Mouse (Mus musculus) cerebellum, adult 2 months (tissue): ENCODE results near the gene Mroh2a. TPM values are rescaled to one million over a fixed set of nuclear protein-coding genes. Genes with fewer than 3 reads are reported as not detected.

ENCODE experiments used
- DNase-seq, 2 experiments: peaks; one replicate each; pipeline ENCODE4 v3.0.0; 2021
- H3K27ac ChIP-seq: fragments of 200-500 bp; 2 replicates; pipeline ENCODE4 v1.5.1; 2012; ENCODE audit warnings: low read length, control low read depth, inconsistent platforms; ENCODE audit not compliant: insufficient read depth
- H3K27me3 ChIP-seq: fragments of 200-500 bp; 2 replicates; pipeline ENCODE4 v1.6.1; 2012; ENCODE audit warnings: inconsistent platforms, mild to moderate bottlenecking, low read length, moderate library complexity; ENCODE audit not compliant: control insufficient read depth, insufficient read depth
- H3K4me1 ChIP-seq: fragments of 200-500 bp; 2 replicates; pipeline ENCODE4 v1.6.1; 2011; ENCODE audit warnings: low read length; ENCODE audit not compliant: control insufficient read depth, insufficient read depth
- H3K4me3 ChIP-seq: fragments of 200-500 bp; replicated peaks from 2 replicates; pipeline ENCODE3; 2011; ENCODE audit warnings: mild to moderate bottlenecking, low read depth, low read length, control low read depth; ENCODE audit not compliant: insufficient read depth
- CTCF ChIP-seq: fragments of 200-500 bp; IDR thresholded peaks from 2 replicates; pipeline ENCODE4 v1.5.1; 2011; ENCODE audit warnings: low read depth, mild to moderate bottlenecking, control low read depth, low read length, moderate library complexity, borderline replicate concordance; ENCODE audit not compliant: insufficient read depth
- POLR2A ChIP-seq: fragments of 200-500 bp; IDR thresholded peaks from 2 replicates; pipeline ENCODE4 v1.6.1; 2011; ENCODE audit warnings: low read length, control low read depth, borderline replicate concordance; ENCODE audit not compliant: insufficient read depth
- WGBS: fragments of 180-500 bp; shearing (Covaris S2); methylation state at CpG from one replicate; pipeline ENCODE4 v1.1.7; 2018; 5-methylcytosine and 5-hydroxymethylcytosine counted together
- polyA plus RNA-seq: library from polyadenylated mRNA; depleted of rRNA; stranded (reverse); fragments of >200 nt; gene quantifications from 2 replicates; pipeline ENCODE4 v1.2.3, GENCODE M21; 2012

Mroh2a gene
- polyA plus RNA-seq, 1 experiment: 0.25 TPM

DNA sequence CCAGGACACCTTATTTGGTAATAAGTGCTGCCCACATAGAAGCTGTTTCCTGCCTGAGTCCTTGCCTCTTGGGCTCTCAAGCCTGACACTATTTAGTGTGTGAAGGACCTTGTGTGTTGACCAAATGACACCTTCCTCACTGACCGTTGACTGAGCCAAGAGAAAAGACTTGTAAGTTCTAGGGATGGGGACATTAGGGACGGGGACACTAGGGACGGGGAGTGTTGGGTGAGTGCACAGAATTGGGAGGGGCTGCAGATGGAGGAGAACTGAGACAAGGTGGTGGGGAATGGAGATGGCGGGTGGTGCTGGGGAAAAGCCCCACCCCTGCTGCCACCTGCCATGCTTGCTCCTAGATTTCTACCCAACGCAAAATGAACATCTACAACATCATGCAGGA lies 3.2 kb downstream of the Mroh2a start:
- TF ChIP-seq POLR2A (no peak), CTCF (no peak)
- H3K27me3 ChIP-seq: no peaks in the 10 kb centered on the region
- DNase-seq: no peak
- no peaks in the 10 kb centered on the region for H3K4me1 ChIP-seq
- H3K27ac ChIP-seq: no peak overlapping the region
- whole genome bisulfite sequencing: 80% methylated on average over 5 of the region's 5 CpGs
- no peak overlapping the region for H3K4me3 ChIP-seq

DNA sequence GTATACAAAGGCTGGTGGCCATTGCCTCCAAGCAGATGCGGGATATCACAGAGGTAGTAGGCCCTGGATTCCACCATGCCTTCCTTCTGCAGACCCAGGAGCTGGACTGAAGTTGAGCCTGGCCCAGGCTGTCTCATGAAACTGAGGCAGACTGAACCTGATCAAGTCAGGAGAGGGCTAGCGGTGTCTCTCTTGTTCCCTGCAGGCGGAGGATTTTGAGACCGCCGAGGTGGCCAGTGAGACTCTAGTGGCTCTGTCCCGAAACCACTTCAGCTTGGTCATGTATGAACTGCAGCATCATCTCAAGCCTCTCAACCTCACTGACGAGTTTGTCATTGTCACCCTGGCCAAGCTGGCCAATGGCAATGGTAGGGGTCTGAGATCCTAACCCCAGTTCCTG lies 3.6 kb downstream of the Mroh2a start:
- TF ChIP-seq POLR2A: no peak
- TF ChIP-seq CTCF: no peak
- DNase-seq: no peak
- H3K4me1 ChIP-seq: no peaks in the 10 kb centered on the region
- no peaks in the 10 kb centered on the region for H3K27me3 ChIP-seq
- WGBS: 67% methylated on average over 7 of the region's 7 CpGs
- no peak overlapping the region for H3K27ac ChIP-seq
- no peak overlapping the region for H3K4me3 ChIP-seq

DNA sequence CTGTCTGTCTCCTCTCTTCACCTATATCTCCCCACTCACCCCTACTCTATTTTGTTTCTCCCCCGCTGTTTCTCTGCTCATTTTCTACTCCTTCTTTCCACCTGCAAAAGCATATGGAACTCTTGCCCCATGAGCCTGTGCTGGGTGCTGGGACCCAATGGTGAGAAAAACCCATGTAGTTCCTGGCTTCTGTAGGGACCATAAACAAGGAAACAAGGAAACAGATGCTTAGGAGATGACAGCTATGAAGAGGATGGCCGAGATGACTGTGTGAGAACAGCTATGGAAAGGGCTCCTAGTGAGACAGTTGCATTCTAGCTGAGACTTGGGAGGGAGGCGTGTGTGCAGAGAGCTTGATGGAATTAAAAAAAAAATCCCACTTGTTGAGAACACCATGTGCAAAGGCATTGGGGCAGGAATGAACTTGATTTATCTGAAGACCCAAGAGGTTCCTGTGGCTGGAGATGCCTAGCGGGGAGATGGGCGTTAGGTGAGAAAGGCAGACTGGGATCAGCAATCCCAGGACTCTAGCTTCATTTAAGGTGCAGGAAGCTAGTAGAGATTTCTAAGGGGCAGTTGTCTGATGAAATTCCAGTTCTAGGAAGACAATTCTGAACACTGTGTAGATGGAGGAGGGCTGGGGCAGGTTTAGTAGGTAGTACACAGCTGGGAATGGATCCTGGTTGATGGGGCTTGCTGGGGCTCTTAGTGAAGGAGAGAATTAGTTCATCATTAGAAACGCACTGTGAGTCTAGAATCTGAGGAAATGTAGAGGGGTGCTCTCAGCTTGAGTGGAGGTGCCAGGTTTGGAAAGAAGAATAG lies 4.4 kb downstream of the Mroh2a start:
- Histone ChIP-seq H3K27ac (no peak overlapping the region), H3K4me1 (no peaks in the 10 kb centered on the region), H3K27me3 (no peaks in the 10 kb centered on the region), H3K4me3 (no peak overlapping the region)
- no peak for TF ChIP-seq CTCF
- TF ChIP-seq POLR2A: no peak
- DNase-seq: no peak
- WGBS: 74% methylated on average over 6 of the region's 6 CpGs

DNA sequence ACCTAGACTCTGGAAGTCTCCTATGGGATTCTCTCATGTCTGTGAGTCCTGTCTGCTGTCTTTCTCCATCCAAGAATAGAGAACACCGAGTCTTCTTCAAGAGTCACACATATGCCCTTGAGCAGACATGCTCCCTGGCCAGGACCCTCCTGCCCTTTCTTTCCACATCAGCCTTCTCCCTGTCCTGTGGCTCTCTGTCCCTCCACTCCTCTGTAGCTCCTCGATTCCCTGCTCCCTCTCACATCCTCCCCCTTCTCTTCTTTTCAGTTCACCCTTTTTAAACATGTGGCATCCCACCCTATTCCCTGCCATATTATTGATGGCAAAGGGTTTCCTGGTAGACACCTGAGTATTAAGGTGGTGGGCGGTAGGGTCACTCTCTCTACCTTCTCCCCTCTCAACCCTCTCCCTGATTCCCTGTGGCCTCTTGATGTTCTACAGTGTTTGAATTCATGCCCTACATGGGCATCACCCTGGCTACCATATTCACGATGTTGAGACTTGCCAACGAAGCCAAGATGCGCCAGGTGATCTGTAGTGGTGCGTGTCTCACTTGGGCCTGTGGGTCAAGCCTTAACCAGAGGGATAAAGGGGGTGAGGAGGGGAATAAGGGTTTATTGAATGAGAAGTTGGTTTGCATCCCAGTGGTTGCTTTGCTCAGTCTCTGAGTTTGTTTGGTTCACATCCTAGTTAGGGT lies 5.2 kb downstream of the Mroh2a start:
- Histone ChIP-seq H3K27me3 (no peaks in the 10 kb centered on the region), H3K27ac (no peak overlapping the region), H3K4me1 (no peaks in the 10 kb centered on the region), H3K4me3 (no peak overlapping the region)
- TF ChIP-seq POLR2A: no peak
- TF ChIP-seq CTCF: no peak
- no peak for DNase-seq
- WGBS: 63% methylated on average over 7 of the region's 7 CpGs

DNA sequence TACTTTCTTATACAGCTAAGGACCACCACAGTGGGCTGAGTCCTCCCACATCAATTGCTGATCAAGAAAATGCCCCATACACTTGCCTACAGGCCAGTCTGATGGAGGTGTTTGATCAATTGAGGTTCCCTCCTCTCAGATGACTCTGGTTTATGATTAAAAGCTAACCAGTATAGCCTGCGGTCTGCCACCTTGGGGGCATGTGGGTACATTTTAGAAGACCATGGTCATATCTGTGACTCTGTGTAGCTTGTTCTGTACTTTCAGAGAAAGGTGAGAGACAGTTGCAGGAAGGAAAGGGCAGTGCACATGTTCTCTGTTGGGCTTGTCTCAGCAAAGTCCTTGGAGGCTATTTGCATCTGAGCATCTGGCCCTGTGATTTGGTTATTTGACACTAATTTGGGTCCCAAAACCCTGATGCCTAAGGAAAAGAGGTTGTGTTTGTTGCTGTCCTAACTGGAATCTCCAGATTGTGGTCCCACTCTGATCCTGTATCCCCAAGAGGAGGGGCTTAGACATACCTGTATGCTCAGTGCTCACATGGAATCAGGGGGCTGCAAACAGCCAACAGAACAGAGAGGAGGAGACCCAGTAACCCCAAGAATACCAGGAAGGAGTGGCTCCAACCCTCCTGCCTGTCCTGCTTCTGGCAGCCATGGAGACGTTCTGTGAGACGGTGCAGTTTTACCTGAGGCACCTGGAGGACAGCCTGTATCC lies 6.0 kb downstream of the Mroh2a start:
- DNase-seq: no peak
- 50% methylated on average over 3 of the region's 3 CpGs for WGBS
- TF ChIP-seq POLR2A (no peak), CTCF (no peak)
- Histone ChIP-seq H3K4me3 (no peak overlapping the region), H3K4me1 (no peaks in the 10 kb centered on the region), H3K27me3 (no peaks in the 10 kb centered on the region), H3K27ac (no peak overlapping the region)

DNA sequence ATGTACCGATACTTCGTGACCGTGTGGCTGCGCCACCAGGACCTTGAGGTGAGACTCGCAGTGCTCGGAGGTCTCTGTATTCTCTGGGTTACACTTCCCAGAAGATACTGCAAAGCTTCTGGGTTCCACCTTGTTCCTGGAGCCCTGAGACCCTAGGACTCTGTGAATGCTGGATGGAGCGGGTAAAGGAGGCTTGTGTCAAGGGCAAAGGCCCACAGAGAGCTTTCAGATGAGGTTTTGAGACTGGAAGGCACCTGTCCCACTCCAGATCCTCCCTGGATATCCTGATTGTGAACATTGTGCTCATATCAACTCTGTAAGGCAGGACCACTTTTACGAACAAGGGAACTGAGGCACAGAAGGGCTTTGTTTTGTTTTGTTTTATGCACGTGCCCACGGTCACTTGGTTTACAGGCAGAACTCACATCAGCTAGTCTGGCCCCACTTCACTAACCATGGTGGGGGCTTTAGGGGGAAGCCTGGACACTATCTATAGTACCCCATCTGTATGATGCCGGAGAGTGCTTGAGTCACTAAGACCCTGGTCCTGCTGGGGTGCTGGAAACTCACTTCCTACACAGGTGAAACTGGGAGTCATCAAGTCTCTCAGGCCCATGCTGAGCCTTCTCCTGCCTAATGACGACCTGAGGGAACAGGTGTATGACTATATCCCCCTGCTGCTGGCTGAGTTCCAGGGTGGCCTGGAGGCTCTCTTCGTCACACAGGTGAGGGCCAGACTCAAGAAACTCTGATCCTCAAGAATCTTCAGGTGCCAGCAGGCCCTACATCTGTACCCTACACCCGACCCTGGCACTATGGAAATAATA lies 6.8 kb downstream of the Mroh2a start:
- Histone ChIP-seq H3K27ac (no peak overlapping the region), H3K4me3 (no peak overlapping the region), H3K27me3 (no peaks in the 10 kb centered on the region), H3K4me1 (no peaks in the 10 kb centered on the region)
- DNase-seq: no peak
- TF ChIP-seq CTCF (no peak), POLR2A (no peak)
- 65% methylated on average over 14 of the region's 14 CpGs for WGBS

DNA sequence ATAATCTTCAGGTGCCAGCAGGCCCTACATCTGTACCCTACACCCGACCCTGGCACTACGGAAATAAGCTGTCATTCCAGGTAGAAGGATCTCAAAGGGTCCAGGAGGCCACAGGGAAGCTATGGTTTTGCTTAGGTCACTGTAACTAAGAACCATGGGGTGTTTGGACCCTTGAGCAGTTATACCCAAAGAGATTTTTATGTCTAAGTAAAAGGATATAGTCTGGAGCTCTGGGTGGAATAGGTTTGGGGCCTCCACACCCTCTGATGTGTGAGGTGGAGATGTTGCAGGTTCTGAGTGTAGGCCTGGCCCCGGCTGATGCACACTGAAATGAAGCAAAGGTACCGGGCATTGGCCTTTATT lies 7.4 kb downstream of the Mroh2a start:
- H3K27ac ChIP-seq: no peak overlapping the region
- no peak for DNase-seq
- no peaks in the 10 kb centered on the region for H3K27me3 ChIP-seq
- 57% methylated on average over 4 of the region's 4 CpGs for WGBS
- H3K4me3 ChIP-seq: no peak overlapping the region
- no peaks in the 10 kb centered on the region for H3K4me1 ChIP-seq
- TF ChIP-seq POLR2A (no peak), CTCF (no peak)
